Mouse (Mus musculus) thymus, postnatal 0 days (tissue): ENCODE measurements around the gene Tymp. TPM values are rescaled to one million over a fixed set of nuclear protein-coding genes. Genes with fewer than 3 reads are reported as not detected.

Experiments
- DNase-seq: peaks from one replicate; pipeline ENCODE4 v3.0.0-alpha.2; 2015; ENCODE audit warnings: low spot score
- polyA plus RNA-seq: library from polyadenylated mRNA; unstranded; fragments of >200 nt; fragmentation: Nextera tagmentation; extraction: Ambion mirVana; gene quantifications from 2 replicates; pipeline ENCODE4 v1.2.1, GENCODE M21; 2015

The Tymp gene
- polyA plus RNA-seq, 1 experiment from 2014 or later: 1.9 TPM

DNA sequence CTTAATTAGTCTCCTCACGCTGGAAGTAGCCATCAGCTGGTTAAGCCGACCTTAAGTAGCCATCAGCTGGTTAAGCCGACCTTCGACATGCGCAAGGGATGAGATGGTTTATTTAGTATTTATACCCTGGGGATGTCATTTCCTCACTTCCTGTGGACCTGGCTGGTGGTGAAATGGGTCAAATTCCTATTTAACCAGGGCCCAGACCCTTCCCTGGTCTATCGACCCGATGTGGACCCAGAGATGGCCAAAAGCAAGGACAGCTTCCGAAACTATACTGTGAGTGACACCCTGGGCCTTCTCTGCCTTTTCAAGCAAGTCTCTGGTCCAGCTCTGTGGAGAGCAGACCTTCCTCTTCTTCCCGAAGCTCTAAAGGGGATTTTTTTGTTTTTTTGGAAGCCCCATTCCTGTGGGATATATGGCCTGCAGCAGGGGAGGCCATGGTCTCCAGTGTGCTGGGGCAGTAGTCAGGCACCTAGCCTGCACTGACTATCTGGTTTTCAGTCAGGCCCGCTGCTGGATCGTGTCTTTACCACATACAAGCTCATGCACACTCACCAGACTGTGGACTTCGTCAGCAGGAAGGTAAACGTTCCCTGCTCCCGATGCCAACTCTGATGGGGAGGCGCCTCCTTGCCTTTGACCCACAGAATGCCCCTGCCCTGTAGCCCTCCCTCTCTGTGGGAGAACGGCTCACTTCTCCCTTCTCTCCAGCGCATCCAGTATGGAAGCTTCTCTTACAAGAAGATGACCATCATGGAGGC lies 41.9 kb downstream of the Tymp start:
- no peak for DNase-seq

DNA sequence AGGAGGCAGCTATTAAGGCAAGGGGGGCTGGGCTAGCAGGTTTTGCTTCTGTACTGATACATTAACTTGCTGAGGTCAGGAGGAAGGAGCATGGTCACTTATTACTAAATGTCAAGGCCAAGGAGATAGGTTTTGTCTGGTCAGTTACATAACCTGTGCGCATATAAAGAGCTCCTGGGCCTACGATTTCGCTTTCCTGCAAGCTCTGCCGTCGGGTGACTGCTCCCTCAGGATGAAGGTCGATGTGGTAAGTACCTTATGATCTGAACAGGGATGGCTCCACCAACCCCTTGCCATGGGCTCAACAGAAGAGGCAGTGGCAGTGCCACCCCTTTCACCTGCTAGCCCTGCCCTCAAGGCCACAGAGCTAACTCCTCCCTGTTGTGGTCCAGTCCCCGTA lies 42.6 kb downstream of the Tymp start, which contains the start of gene Miox:
TSS of gene Miox (plus strand) at position 128 of the 400 bp plus-strand sequence.
- DNase-seq: no peak

DNA sequence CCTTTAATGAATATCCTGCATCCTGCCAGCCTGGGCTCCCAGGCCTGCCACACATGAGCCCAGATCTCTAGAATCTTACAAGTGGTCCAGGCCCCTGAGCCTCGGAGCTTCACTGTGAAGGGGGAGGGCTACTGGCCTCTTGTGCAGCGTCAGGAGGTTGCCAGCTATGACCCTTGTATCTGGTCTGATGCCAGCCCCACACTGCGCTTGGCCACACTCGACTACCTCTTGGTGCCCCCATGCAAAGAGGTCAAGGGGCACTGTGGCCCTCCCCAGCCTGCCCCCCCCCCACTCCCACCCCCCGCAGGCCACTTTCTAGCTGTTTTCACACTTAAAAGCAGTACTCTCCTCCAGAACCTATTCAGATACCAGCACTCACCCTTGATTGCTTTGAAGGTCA lies 50.4 kb downstream of the Tymp start:
- DNase-seq: no peak

DNA sequence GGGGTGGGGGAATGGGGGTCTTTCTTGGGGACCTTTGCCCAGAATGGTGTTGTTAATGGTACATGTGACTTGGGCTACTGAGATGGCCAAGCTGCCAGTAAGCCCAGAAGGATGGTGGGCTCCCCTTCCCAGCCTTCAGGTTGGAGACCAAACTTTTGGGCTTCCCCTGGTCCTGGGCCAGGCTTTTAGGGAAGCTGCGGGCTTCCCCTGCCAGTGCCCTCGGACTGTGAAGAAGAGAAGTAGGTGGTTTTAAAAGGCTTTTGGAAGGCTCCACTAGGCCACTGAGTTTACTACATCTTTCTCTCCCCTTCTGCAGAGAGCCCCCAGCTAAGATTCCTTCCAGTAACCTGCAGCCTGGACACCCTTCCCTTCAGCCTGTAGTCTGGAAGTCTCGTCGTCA lies 53.2 kb downstream of the Tymp start:
- no peak for DNase-seq

DNA sequence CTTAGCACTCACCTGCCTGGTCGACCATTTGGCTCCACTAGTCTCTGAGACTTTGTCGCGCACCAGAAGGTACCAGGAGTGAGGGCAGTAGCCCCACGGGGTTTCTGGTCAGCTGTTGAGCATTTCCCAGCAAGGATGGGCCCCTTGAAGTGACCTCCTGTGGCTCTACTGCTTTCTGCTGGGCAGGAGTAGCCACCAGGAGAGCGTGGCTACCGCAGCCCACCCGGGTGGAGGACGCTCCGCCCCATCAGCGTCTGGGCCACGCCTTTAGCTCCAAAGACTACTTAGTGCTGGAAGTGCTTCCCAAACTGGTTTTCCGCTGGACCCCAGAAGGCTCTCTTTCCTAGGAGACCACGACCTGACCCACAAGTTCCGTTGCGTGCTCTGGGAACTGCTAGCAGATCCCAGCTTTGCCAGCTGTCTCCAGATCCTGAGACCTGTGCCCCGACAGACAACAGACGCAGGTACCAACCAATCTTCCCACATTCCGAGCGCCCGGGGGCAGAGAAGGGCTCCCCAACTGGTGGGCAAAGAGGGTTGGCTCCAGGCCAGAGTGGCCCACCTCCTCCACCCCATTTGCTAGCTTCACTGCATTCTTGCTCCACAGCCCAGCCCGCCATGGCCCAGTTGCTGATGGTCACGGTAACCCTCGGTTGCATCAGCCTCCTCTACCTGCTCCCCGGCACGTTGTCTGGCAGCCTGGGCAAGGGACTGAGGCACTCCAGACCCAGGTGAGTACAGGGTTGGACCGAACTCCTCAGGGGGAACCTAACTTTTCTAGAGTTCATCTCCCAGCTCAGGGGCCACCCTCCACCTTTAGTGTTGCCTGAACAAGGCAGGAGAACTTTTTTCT lies 53.9 kb downstream of the Tymp start, which contains the start of gene Adm2:
TSS of gene Adm2 (plus strand) at position 51 of the 853 bp plus-strand sequence.
- no peak for DNase-seq

Other genes with a start within 250 kb of the Tymp start
- gene Hdac10, start 248.3 kb downstream of the Tymp start, polyA plus RNA-seq: 16.4 and 17.7 TPM in 2 replicates
- gene Mapk12, start 236.3 kb downstream of the Tymp start, polyA plus RNA-seq: 1.2 TPM in 2 replicates
- 4.9 and 5.6 TPM in 2 replicates for gene Mapk11, start 227.4 kb downstream of the Tymp start, polyA plus RNA-seq
- 19.0 and 19.4 TPM in 2 replicates for gene Plxnb2, start 196.3 kb downstream of the Tymp start, polyA plus RNA-seq
- gene Dennd6b, start 180.5 kb downstream of the Tymp start, polyA plus RNA-seq: 13.5 and 14.2 TPM in 2 replicates
- gene Ppp6r2, start 165.5 kb downstream of the Tymp start, polyA plus RNA-seq: 30.8 and 38.2 TPM in 2 replicates
- 50.2 and 68.3 TPM in 2 replicates for gene Sbf1, start 61.7 kb downstream of the Tymp start, polyA plus RNA-seq
- 0.57 and 0.75 TPM in 2 replicates for gene Adm2, start 54.3 kb downstream of the Tymp start, polyA plus RNA-seq
- not detected in 2 replicates for gene Miox, start 42.6 kb downstream of the Tymp start, polyA plus RNA-seq
- gene Lmf2, start 21.4 kb downstream of the Tymp start, polyA plus RNA-seq: 40.5 and 42.9 TPM in 2 replicates
- 175 and 195 TPM in 2 replicates for gene Ncaph2, start 21.3 kb downstream of the Tymp start, polyA plus RNA-seq
- gene Sco2, start 3.2 kb downstream of the Tymp start, polyA plus RNA-seq: 9.0 and 9.2 TPM in 2 replicates
- gene Odf3b, start 2.2 kb upstream of the Tymp start, polyA plus RNA-seq: 2.9 and 4.5 TPM in 2 replicates
- not detected in 2 replicates for gene Klhdc7b, start 7.9 kb upstream of the Tymp start, polyA plus RNA-seq
- gene Syce3, start 33.5 kb upstream of the Tymp start, polyA plus RNA-seq: not detected in 2 replicates
- 0.46 and 0.96 TPM in 2 replicates for gene Cpt1b, start 48.8 kb upstream of the Tymp start, polyA plus RNA-seq
- gene C730034F03Rik, start 52.5 kb upstream of the Tymp start, polyA plus RNA-seq: 2.5 and 5.1 TPM in 2 replicates
- gene Gm44502, start 52.7 kb upstream of the Tymp start, polyA plus RNA-seq: not detected in 2 replicates
- gene Chkb, start 52.9 kb upstream of the Tymp start, polyA plus RNA-seq: 62.6 and 70.8 TPM in 2 replicates
- gene Mapk8ip2, start 76.9 kb upstream of the Tymp start, polyA plus RNA-seq: 0.08 TPM in 1 of 2 replicates, not detected in the other
- gene Arsa, start 100.4 kb upstream of the Tymp start, polyA plus RNA-seq: 9.0 and 9.4 TPM in 2 replicates
- gene Shank3, start 122.6 kb upstream of the Tymp start, polyA plus RNA-seq: 0.23 and 0.39 TPM in 2 replicates
- not detected in 2 replicates for gene Acr, start 191.3 kb upstream of the Tymp start, polyA plus RNA-seq
- 13.0 and 15.7 TPM in 2 replicates for gene Rabl2, start 214.9 kb upstream of the Tymp start, polyA plus RNA-seq